Mouse (Mus musculus): ENCODE results near the gene Cdc14a.

DNA sequence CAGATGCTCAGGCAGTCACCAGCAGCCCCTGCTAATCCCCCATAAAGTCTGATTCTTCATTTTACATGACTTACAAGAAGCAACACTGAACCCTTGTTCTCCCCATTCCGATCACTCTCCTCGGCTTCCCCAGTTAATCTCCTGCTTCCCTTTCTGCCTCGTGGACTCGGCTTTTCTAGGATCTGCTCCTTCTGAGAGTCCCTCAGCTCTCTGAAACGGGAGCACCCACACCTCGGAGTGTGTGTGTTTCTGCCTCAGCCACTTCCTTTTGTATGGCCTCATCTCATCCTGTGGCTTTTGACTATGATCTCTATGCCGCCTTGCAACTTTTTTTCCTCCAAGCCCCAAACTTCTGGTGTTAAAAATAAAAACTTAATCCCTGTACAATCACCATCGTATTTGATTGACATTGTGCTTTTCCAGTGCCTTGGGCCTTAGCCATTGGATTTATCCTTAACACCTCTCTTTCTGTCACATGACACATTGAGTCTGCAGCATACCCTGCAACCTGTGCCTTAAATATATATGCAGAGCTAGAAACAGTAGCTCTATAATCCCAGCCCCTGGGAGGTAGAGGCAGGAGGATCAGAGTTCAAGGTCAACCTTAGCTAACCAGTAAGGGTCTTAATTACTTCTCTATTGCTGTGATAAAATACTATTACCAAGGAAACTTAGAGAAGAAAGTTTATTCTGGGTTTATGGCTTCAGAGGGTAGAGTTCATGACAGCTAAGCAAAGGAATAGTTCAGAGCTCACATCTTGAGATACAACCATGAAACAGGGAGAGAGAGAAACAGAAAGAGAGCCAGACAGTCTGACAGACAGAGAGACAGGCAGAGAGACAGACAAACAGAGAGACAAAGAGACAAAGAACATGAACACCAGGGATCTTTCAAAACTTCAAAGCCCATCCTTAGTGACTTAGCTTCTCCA, 16.5 kb upstream of the Cdc14a start:
- TF ChIP-seq CTCF (IDR thresholded peaks at IDR 0.05; ENCODE audit: low read depth, low read length) (no peak), GATA1 (IDR thresholded peaks at IDR 0.05; ENCODE audit: borderline replicate concordance, low read length) (no peak), TAL1 (conservative IDR thresholded peaks at IDR 0.05; ENCODE audit: low read depth, low read length) (no peak), POLR2AphosphoS5 (IDR thresholded peaks at IDR 0.05; ENCODE audit: insufficient replicate concordance, low read depth, low read length) (no peak), GATA2 (IDR thresholded peaks at IDR 0.05; ENCODE audit: borderline replicate concordance, low read depth, low read length) (no peak)

Data from G1E (cell line).